Mouse (Mus musculus) liver, embryonic 11.5 days (tissue): Measurements from ENCODE around the gene Casp12. TPM values are rescaled to one million over a fixed set of nuclear protein-coding genes. Genes with fewer than 3 reads are reported as not detected.
"Not testable (repeated sequence)": the region's sequence is repeated elsewhere in the genome, so short reads cannot be mapped to it uniquely, and the experiment has no call there.

Experiments
- ATAC-seq: fragments of 200-750 bp; cut with Nextera tagmentation; replicated peaks from 2 replicates; pipeline ENCODE4 v1.8.0; 2017; ENCODE audit warnings: moderate number of reproducible peaks, mild to moderate bottlenecking, moderate TSS enrichment, moderate library complexity; ENCODE audit not compliant: low FRiP score
- DNase-seq: peaks from one replicate; pipeline ENCODE4 v3.0.0-alpha.2; 2017; ENCODE audit warnings: low spot score
- H3K27ac ChIP-seq: fragments of 300-500 bp; sonication (generic); 2 replicates; pipeline ENCODE4 v1.5.1; 2014; ENCODE audit warnings: mild to moderate bottlenecking, low read depth, low read length, control low read depth
- H3K27me3 ChIP-seq: fragments of 300-500 bp; sonication (generic); replicated peaks from 2 replicates; pipeline ENCODE4 v1.6.1; 2014; ENCODE audit warnings: low read length, mixed read lengths; ENCODE audit not compliant: control insufficient read depth, insufficient read depth
- H3K36me3 ChIP-seq: fragments of 300-500 bp; sonication (generic); 2 replicates; pipeline ENCODE4 v1.6.1; 2014; ENCODE audit warnings: mild to moderate bottlenecking, low read length, moderate library complexity, mixed read lengths; ENCODE audit not compliant: control insufficient read depth, insufficient read depth
- H3K4me1 ChIP-seq: fragments of 300-500 bp; sonication (generic); replicated peaks from 2 replicates; pipeline ENCODE4 v1.6.1; 2014; ENCODE audit warnings: low read length, mixed read lengths; ENCODE audit not compliant: control insufficient read depth, insufficient read depth
- H3K4me2 ChIP-seq: fragments of 300-500 bp; sonication (generic); 2 replicates; pipeline ENCODE4 v1.6.1; 2014; ENCODE audit warnings: mild to moderate bottlenecking, control low read depth, moderate library complexity
- H3K4me3 ChIP-seq: fragments of 300-500 bp; sonication (generic); 2 replicates; pipeline ENCODE4 v1.5.1; 2014; ENCODE audit warnings: low read depth, low read length, control low read depth
- H3K9ac ChIP-seq: fragments of 300-500 bp; sonication (generic); 2 replicates; pipeline ENCODE4 v1.6.1; 2014; ENCODE audit warnings: low read depth, low read length, control low read depth
- H3K9me3 ChIP-seq: fragments of 300-500 bp; sonication (generic); 2 replicates; pipeline ENCODE4 v1.6.1; 2016; ENCODE audit warnings: low read length, inconsistent platforms, mixed read lengths; ENCODE audit not compliant: control insufficient read depth
- WGBS: fragments of 180-500 bp; shearing (Covaris S2); extraction: QIAGEN DNeasy Blood & Tissue Kit; methylation state at CpG from one replicate; pipeline ENCODE4 v1.1.7; 2014; 5-methylcytosine and 5-hydroxymethylcytosine counted together
- polyA plus RNA-seq: library from polyadenylated mRNA; unstranded; fragments of >200 nt; fragmentation: Nextera tagmentation; extraction: Ambion mirVana; gene quantifications from 2 replicates; pipeline ENCODE4 v1.2.1, GENCODE M21; 2014

Gene Casp12
- polyA plus RNA-seq, 1 experiment from 2014 or later, result 0.11 TPM

DNA sequence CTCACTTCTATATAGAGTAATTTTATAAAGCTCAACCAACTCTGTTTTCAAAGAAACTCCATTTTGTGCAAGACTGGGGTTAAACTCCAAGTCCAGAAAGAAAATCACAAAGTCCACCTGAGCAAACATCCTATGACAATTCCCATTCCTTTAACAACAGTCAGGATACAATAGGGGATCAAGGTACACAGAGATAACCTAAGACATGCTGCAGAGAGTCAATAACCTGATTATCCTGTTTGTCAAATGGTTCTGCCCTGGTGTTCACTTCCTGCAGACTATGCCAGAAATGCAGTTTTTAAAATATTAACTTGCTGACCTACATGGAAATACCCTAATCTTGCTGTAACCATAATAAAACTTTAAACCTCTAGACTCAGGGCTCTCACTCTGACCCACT is 12.8 kb upstream of the Casp12 start:
- no peak overlapping the region for H3K9ac ChIP-seq
- no peaks in the 10 kb centered on the region for H3K9me3 ChIP-seq
- no peak overlapping the region for H3K27ac ChIP-seq
- no peaks in the 10 kb centered on the region for H3K4me1 ChIP-seq
- no peaks in the 10 kb centered on the region for H3K36me3 ChIP-seq
- no peak overlapping the region for H3K4me3 ChIP-seq
- DNase-seq (no peak), ATAC-seq (no peak)
- H3K27me3 ChIP-seq, result no peaks in the 10 kb centered on the region
- no peak overlapping the region for H3K4me2 ChIP-seq

DNA sequence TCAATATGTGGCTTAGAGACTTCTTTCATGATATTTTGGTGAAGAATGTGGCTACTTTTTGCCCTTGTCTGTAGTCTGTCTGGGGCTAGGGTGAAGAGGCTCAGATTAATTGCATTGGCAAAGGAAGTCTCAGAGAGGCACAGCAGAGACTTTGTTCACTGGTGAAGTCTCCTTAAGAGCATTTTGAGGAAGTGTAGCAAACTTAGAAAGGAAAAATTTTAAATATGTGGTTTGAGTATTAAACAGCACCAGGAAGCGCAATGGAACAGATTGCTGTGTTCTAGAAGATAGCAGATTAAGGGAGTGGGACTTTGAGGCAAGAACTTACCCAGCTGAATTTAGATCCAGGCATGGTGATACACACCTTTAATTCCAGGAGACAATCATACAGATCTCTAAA is 11.8 kb upstream of the Casp12 start:
- no peak overlapping the region for H3K4me3 ChIP-seq
- DNase-seq, result no peak

DNA sequence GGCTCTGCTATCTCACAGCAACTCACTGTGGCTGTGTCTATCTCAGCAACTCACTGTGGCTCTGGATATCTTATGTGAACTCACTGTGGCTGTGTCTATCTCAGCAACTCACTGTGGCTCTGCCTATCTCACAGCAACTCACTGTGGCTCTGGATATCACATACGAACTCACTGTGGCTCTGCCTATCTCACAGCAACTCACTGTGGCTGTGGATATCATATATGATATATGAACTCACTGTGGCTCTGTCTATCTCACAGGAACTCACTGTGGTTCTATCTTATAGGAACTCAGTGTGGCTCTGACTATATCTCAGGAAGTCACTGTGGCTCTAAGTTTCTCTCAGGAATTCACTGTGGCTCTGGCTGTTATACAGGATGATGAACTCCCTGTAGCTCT is 2.1 kb upstream of the Casp12 start:
- no peaks in the 10 kb centered on the region for H3K9me3 ChIP-seq
- H3K4me1 ChIP-seq, result no peaks in the 10 kb centered on the region
- H3K27ac ChIP-seq, result no peak overlapping the region
- H3K4me3 ChIP-seq, result no peak overlapping the region
- ATAC-seq (peak; percentile 53), DNase-seq (no peak)
- WGBS, result 33% methylated on average over 1 of the region's 1 CpGs
- H3K4me2 ChIP-seq, result no peak overlapping the region
- no peak overlapping the region for H3K9ac ChIP-seq
- no peaks in the 10 kb centered on the region for H3K27me3 ChIP-seq
- no peaks in the 10 kb centered on the region for H3K36me3 ChIP-seq

More for the DNA sequence above, 11.8 kb upstream of the Casp12 start:
- Histone ChIP-seq H3K27me3 (no peaks in the 10 kb centered on the region), H3K4me2 (no peak overlapping the region), H3K9me3 (no peaks in the 10 kb centered on the region), H3K36me3 (no peaks in the 10 kb centered on the region), H3K4me1 (no peaks in the 10 kb centered on the region), H3K27ac (no peak overlapping the region), H3K9ac (no peak overlapping the region)
- WGBS, result 78% methylated on average over 1 of the region's 1 CpGs
- no peak for ATAC-seq

DNA sequence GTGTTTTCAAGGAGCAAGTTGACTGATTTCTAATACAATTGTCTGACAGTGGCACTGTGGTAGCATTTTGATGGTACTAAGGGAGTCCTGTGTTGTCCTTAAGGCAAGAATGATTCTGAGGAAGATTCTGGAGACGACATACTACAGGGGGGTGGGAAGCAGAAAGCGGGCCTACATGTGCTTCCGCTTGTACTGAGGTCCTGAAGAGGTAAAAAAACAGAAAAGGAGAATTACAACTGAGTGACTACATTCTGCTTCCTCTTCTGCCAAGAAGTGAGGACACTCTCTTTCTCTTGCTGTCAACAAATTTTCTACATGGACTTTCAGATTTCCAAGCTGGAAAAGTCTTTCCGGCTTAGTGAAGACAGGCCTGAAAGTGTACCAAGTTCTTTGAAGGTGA is 1.1 kb upstream of the Casp12 start:
- Histone ChIP-seq H3K4me3 (no peak overlapping the region), H3K4me2 (no peak overlapping the region), H3K9ac (no peak overlapping the region), H3K27me3 (no peaks in the 10 kb centered on the region), H3K36me3 (no peaks in the 10 kb centered on the region), H3K4me1 (no peaks in the 10 kb centered on the region), H3K27ac (no peak overlapping the region), H3K9me3 (no peaks in the 10 kb centered on the region)
- 84% methylated on average over 4 of the region's 4 CpGs for WGBS
- no peak for ATAC-seq
- DNase-seq, result no peak

DNA sequence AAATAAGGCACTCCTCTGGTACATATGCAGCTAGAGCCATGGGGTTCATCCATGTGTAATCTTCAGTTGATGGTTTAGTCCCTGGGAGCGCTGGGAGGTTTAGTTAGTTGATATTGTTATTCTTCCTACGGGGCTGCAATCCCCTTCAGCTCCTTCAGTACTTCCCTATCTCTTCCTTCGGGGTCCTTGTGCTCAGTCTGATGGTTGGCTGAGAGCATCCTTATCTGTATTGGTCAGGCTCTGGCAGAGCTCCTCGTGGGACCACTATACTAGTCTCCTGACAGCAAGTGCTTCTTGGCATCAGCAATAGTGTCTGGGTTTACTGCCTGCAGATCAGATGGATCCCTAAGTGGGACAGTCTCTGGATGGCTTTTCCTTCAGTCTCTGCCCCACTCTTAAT is 2.2 kb downstream of the Casp12 start:
- H3K27ac ChIP-seq, result no peak overlapping the region
- 47% methylated on average over 4 of the region's 4 CpGs for WGBS
- DNase-seq, result no peak
- no peaks in the 10 kb centered on the region for H3K36me3 ChIP-seq
- H3K27me3 ChIP-seq, result no peaks in the 10 kb centered on the region
- H3K9me3 ChIP-seq, result no peaks in the 10 kb centered on the region
- H3K4me3 ChIP-seq, result no peak overlapping the region
- ATAC-seq, result no peak
- no peaks in the 10 kb centered on the region for H3K4me1 ChIP-seq
- H3K9ac ChIP-seq, result no peak overlapping the region
- H3K4me2 ChIP-seq, result no peak overlapping the region

DNA sequence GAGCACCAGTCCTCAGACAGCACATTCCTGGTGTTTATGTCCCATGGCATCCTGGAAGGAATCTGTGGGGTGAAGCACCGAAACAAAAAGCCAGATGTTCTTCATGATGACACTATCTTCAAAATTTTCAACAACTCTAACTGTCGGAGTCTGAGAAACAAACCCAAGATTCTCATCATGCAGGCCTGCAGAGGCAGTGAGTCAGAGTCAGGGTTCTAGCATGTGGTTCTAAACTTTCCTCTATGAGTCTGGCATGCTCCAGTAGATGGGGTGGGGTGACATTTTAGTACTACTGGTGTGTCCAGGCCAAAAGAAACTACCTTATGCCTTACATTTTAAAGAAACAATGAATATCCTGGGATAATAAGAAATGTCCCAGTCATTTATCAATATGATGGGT is 8.4 kb downstream of the Casp12 start:
- no peaks in the 10 kb centered on the region for H3K27me3 ChIP-seq
- H3K9me3 ChIP-seq, result no peaks in the 10 kb centered on the region
- ATAC-seq (no peak), DNase-seq (no peak)
- H3K4me3 ChIP-seq, result no peak overlapping the region
- H3K4me2 ChIP-seq, result no peak overlapping the region
- no peaks in the 10 kb centered on the region for H3K4me1 ChIP-seq
- WGBS, result 67% methylated on average over 2 of the region's 2 CpGs
- no peaks in the 10 kb centered on the region for H3K36me3 ChIP-seq
- H3K27ac ChIP-seq, result no peak overlapping the region
- H3K9ac ChIP-seq, result no peak overlapping the region

DNA sequence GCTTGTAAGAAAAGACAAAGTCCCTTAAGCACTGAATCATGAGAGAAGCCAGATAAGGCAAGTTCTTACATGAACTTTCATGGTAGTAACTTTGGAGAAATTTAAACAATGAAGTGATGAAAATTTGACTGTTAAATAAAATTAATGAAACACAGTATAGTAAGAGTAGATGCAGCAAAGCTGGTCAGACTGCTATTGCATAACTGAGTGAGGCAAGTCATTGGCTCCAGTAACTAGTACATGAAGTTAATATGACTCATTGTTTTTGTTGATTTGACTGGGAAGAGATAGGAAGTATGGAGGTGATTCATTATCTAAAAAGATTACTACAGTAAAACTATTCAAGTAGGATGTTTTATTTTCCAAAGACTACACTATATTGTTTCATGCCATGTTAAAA is 11.6 kb downstream of the Casp12 start:
- DNase-seq (no peak), ATAC-seq (no peak)
- H3K4me1 ChIP-seq, result no peaks in the 10 kb centered on the region
- no peak overlapping the region for H3K4me2 ChIP-seq
- no peak overlapping the region for H3K27ac ChIP-seq
- no peak overlapping the region for H3K4me3 ChIP-seq
- no peaks in the 10 kb centered on the region for H3K36me3 ChIP-seq
- no peaks in the 10 kb centered on the region for H3K9me3 ChIP-seq
- no peak overlapping the region for H3K9ac ChIP-seq
- H3K27me3 ChIP-seq, result no peaks in the 10 kb centered on the region

DNA sequence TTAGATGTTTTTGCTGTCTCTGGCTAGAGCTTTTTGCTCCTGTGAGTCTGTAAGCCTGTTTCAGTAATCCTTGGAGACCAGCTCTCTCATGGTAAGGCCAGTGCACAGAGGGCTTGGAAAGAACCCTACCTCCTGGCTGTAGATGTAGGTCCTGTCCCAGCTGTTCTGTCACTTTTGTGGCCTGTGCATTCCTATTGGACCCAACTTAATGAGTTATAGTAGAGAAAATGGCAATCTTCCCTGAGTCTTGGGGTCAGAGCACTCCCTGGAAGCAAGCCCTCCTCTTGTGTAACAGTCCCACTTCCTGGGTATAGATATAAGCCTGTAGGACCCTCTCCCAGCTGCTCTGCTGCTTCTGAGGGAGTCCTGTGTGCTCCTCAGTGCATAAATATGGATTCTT is 48.3 kb downstream of the Casp12 start:
- DNase-seq (no peak), ATAC-seq (no peak)
- no peaks in the 10 kb centered on the region for H3K4me1 ChIP-seq
- H3K9ac ChIP-seq, result no peak overlapping the region
- H3K27ac ChIP-seq, result no peak overlapping the region
- no peaks in the 10 kb centered on the region for H3K27me3 ChIP-seq
- H3K36me3 ChIP-seq, result no peaks in the 10 kb centered on the region
- no peaks in the 10 kb centered on the region for H3K9me3 ChIP-seq
- no peak overlapping the region for H3K4me2 ChIP-seq
- H3K4me3 ChIP-seq, result no peak overlapping the region

DNA sequence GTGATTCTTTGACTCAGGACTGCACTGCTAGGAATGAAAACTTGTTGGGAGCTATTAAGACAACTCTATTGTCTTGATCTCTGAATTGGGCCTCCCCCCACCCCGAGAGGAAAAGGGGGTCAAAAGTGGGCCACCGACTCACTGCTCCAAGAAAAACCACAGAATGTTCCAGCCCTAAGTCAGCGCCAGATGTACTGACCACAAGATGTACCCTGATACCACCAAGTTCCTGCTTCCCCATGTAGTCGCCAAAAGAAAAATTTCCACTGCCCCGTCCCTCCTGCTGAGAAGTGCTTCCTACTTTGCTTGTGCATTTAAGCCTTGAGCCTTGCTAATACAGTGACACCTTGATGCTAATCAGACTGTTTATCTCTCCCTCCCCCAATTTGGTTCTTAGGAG is 50.6 kb downstream of the Casp12 start:
- not testable (repeated sequence) for DNase-seq, H3K27ac ChIP-seq, ATAC-seq, H3K4me2 ChIP-seq, H3K4me1 ChIP-seq, H3K9ac ChIP-seq, H3K36me3 ChIP-seq, H3K4me3 ChIP-seq, H3K9me3 ChIP-seq, H3K27me3 ChIP-seq
- WGBS, result 44% methylated on average over 5 of the region's 5 CpGs
